Mouse (Mus musculus): ENCODE data around the gene Myo19.

The Myo19 gene

GRCm38 (mm10) chr11:84879772-84880464 is at the start of gene Myo19, which contains the start of gene Pigw:
TSS of gene Myo19 (plus strand) at chr11:84880148.
TSS of gene Pigw (minus strand) at chr11:84880285.
- no peak for TF ChIP-seq GATA4 (IDR thresholded peaks at IDR 0.05; ENCODE audit: insufficient replicate concordance, low read length)

GRCm38 (mm10) chr11:84839330-84839729 is 40.6 kb upstream of the Myo19 start:
- no peak for TF ChIP-seq GATA4 (IDR thresholded peaks at IDR 0.05; ENCODE audit: insufficient replicate concordance, low read length)

- TF ChIP-seq GATA4 (IDR thresholded peaks at IDR 0.05; ENCODE audit: insufficient replicate concordance, low read length) = no peak
Observed at GRCm38 (mm10) chr11:84846741-84847474, 33.0 kb upstream of the Myo19 start.

- no peak for TF ChIP-seq GATA4 (IDR thresholded peaks at IDR 0.05; ENCODE audit: insufficient replicate concordance, low read length)
Observed at GRCm38 (mm10) chr11:84847475-84848090, 32.4 kb upstream of the Myo19 start.

GRCm38 (mm10) chr11:84855285-84855684 is 24.7 kb upstream of the Myo19 start:
- TF ChIP-seq GATA4 (IDR thresholded peaks at IDR 0.05; ENCODE audit: insufficient replicate concordance, low read length) = no peak

GRCm38 (mm10) chr11:84865268-84865667 is 14.7 kb upstream of the Myo19 start:
- TF ChIP-seq GATA4 (IDR thresholded peaks at IDR 0.05; ENCODE audit: insufficient replicate concordance, low read length) = peak; percentile 100

GRCm38 (mm10) chr11:84867586-84867985 is 12.4 kb upstream of the Myo19 start:
- TF ChIP-seq GATA4 (IDR thresholded peaks at IDR 0.05; ENCODE audit: insufficient replicate concordance, low read length) = no peak

GRCm38 (mm10) chr11:84868786-84869259 is 11.1 kb upstream of the Myo19 start:
- no peak for TF ChIP-seq GATA4 (IDR thresholded peaks at IDR 0.05; ENCODE audit: insufficient replicate concordance, low read length)

GRCm38 (mm10) chr11:84869537-84870232 is 10.3 kb upstream of the Myo19 start:
- no peak; the same call in 1 of the 2 replicates for TF ChIP-seq GATA4 (IDR thresholded peaks at IDR 0.05; ENCODE audit: insufficient replicate concordance, low read length)

GRCm38 (mm10) chr11:84870337-84871043 is 9.5 kb upstream of the Myo19 start, which contains the start of gene Ggnbp2:
TSS of gene Ggnbp2 (minus strand) at chr11:84870817.
- TF ChIP-seq GATA4 (IDR thresholded peaks at IDR 0.05; ENCODE audit: insufficient replicate concordance, low read length) = no peak

GRCm38 (mm10) chr11:84871046-84871445 is 8.9 kb upstream of the Myo19 start:
- TF ChIP-seq GATA4 (IDR thresholded peaks at IDR 0.05; ENCODE audit: insufficient replicate concordance, low read length) = peak; percentile 19; the same call in 1 of the 2 replicates

GRCm38 (mm10) chr11:84871548-84872069 is 8.3 kb upstream of the Myo19 start:
- TF ChIP-seq GATA4 (IDR thresholded peaks at IDR 0.05; ENCODE audit: insufficient replicate concordance, low read length) = no peak

- TF ChIP-seq GATA4 (IDR thresholded peaks at IDR 0.05; ENCODE audit: insufficient replicate concordance, low read length) = no peak
Observed at GRCm38 (mm10) chr11:84873042-84873833, 6.7 kb upstream of the Myo19 start.
